Mouse (Mus musculus) cerebellum, adult 8-10 months (tissue): Measurements from ENCODE around the gene Sord.
A peak's percentile ranks its signal among the peaks of the same experiment; 100 is the strongest.
"Not testable (repeated sequence)": the region's sequence is repeated elsewhere in the genome, so short reads cannot be mapped to it uniquely, and the experiment has no call there.

Experiments
- DNase-seq: peaks from one replicate; pipeline ENCODE4 v3.0.0; 2022

Sord gene

GRCm38 (mm10) chr2:122234611-122235288 is at the start of gene Sord:
Sord (plus strand) TSS chr2:122234749.
- peak; percentile 66 for DNase-seq

GRCm38 (mm10) chr2:122185086-122185485 is 49.5 kb upstream of the Sord start:
- DNase-seq, result no peak

GRCm38 (mm10) chr2:122186106-122186505 is 48.4 kb upstream of the Sord start, which contains the start of the genes Patl2 and Terb2:
Patl2 (minus strand) TSS chr2:122186189.
Terb2 (plus strand) TSS chr2:122186272.
- DNase-seq, result no peak

GRCm38 (mm10) chr2:122186751-122187150 is 47.8 kb upstream of the Sord start:
- no peak for DNase-seq

GRCm38 (mm10) chr2:122191849-122192248 is 42.7 kb upstream of the Sord start:
- DNase-seq, result no peak

GRCm38 (mm10) chr2:122194509-122194929 is 40.0 kb upstream of the Sord start:
- DNase-seq, result peak; percentile 9

GRCm38 (mm10) chr2:122201501-122201900 is 33.0 kb upstream of the Sord start:
- DNase-seq, result no peak

GRCm38 (mm10) chr2:122206440-122207107 is 28.0 kb upstream of the Sord start:
- DNase-seq, result no peak

- DNase-seq, result no peak
These were observed 23.9 kb upstream of the Sord start for GRCm38 (mm10) chr2:122210534-122211228.

GRCm38 (mm10) chr2:122217075-122217474 is 17.5 kb upstream of the Sord start:
- not testable (repeated sequence) for DNase-seq

- DNase-seq, result no peak
These were observed 16.3 kb upstream of the Sord start for GRCm38 (mm10) chr2:122218234-122218633.

GRCm38 (mm10) chr2:122221378-122221777 is 13.2 kb upstream of the Sord start:
- no peak for DNase-seq

- no peak for DNase-seq
These were observed 12.8 kb upstream of the Sord start for GRCm38 (mm10) chr2:122221798-122222197.

GRCm38 (mm10) chr2:122222272-122222671 is 12.3 kb upstream of the Sord start:
- DNase-seq, result no peak

- DNase-seq, result no peak
These were observed 10.9 kb upstream of the Sord start for GRCm38 (mm10) chr2:122223654-122224053.

GRCm38 (mm10) chr2:122230395-122230794 is 4.2 kb upstream of the Sord start:
- DNase-seq, result no peak

- no peak for DNase-seq
These were observed 2.9 kb upstream of the Sord start for GRCm38 (mm10) chr2:122231616-122232015.

GRCm38 (mm10) chr2:122233341-122233740 is 1.2 kb upstream of the Sord start:
- no peak for DNase-seq

GRCm38 (mm10) chr2:122233759-122234557 is 591 bp upstream of the Sord start:
- peak; percentile 32 for DNase-seq

- no peak for DNase-seq
These were observed 876 bp downstream of the Sord start for GRCm38 (mm10) chr2:122235425-122235824.

GRCm38 (mm10) chr2:122236321-122236720 is 1.8 kb downstream of the Sord start:
- no peak for DNase-seq

GRCm38 (mm10) chr2:122237891-122238470 is 3.4 kb downstream of the Sord start:
- no peak for DNase-seq
